Mouse (Mus musculus) layer of hippocampus, adult 9-10 months (tissue): ENCODE results near the gene Olfr1198.

ENCODE experiments used
- DNase-seq: peaks from one replicate; pipeline ENCODE4 v3.0.0; 2022; ENCODE audit warnings: low spot score

Olfr1198 gene

DNA sequence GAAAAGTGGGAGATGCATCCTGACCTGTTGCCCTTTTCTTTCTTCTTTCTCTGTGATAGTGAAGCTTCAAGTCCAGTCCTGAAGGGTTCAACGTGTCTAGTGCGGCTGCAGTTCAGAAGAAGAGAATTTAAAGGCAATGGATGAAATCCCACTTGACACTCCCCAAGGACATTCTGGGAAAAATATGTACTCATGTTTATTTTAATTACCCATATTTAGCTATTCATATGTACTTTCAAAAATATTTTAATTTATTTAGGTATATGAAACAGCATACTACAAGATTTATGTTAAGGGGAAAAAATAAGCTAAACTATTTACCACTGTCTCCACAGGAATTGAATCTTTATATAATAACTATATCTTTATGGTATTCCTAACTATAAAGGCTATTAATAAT, at the start of gene Olfr1198:
TSS of gene Olfr1198 (minus strand) at position 101 of the 400 bp plus-strand sequence.
- no peak for DNase-seq

DNA sequence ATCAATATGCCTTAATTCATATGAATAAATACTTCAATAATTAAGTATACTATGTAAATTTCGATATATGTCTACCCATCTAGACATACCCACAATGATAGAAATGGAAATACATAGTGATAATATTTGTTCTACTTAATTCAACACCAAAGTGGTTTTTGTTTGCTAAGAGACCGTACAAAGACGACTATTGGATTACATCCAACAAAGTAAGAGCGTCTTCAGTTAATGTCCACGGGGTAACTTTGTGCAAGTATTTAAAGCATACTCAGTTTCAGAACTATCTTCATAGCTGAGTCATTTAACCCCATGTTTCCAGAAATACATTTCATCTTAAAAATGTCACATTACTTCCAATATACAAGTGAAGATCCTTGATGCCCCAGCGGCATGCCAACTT, 41.6 kb upstream of the Olfr1198 start, which contains the start of gene Olfr1201:
TSS of gene Olfr1201 (plus strand) at position 301 of the 400 bp plus-strand sequence.
- no peak for DNase-seq

DNA sequence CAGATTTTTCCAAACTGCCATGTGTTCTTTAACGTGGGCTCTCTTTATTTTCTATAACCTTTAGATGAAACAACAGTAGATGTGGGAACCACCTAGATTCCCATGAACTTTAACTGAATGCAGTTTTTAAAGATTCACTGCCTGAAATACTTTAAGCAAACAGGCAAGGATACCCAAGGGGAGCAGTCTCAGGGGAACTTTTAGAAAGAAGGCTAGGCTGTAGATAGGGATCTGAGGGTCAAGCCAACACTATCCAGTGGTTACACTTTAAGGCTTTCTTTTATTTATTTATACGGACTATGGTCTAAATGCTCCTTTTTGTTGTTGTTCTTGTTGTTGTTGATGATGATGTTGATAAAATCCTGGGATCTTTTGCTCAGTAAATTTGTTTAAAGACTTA, 19.2 kb upstream of the Olfr1198 start, which contains the start of gene Olfr1200:
TSS of gene Olfr1200 (minus strand) at position 101 of the 400 bp plus-strand sequence.
- no peak for DNase-seq

DNA sequence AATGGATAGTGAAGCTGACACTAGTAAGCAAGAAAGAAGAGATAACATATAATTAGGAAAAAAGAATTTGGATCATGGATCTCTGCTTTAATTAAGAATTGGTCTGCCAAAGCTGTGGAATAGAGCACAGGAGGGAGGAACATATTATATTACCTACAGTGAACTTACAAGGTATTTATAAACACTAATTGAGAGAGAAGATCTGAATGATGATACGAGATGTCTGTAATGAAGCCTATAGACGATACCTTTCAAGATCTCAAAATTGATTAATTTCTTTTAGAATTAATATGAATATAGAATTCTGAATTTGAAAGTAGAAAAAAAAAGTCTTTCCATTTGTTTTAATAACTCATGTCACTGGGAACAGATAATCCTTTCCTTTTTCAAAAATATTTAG, 9.2 kb upstream of the Olfr1198 start, which contains the start of gene Olfr1199:
TSS of gene Olfr1199 (minus strand) at position 101 of the 400 bp plus-strand sequence.
- no peak for DNase-seq

DNA sequence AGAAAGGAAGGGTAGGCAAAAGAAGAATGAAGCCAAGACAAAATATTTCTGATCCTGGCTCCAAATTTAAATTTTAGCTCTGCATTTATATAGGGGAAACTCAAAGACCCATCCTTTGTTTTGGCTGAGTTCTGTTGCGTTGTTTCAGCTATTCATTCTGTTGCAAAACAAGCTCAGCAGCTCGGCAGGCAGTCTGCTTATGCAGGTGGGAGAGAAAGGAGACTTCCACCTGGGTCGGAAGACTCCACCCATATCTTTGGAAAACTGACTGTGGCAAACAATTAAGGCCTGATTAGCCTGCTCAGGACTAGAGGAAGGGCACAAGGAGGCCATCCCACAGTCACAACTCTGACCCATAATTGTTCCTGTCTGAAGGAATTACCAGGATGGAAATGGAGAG, 7.8 kb downstream of the Olfr1198 start:
- DNase-seq, result no peak

DNA sequence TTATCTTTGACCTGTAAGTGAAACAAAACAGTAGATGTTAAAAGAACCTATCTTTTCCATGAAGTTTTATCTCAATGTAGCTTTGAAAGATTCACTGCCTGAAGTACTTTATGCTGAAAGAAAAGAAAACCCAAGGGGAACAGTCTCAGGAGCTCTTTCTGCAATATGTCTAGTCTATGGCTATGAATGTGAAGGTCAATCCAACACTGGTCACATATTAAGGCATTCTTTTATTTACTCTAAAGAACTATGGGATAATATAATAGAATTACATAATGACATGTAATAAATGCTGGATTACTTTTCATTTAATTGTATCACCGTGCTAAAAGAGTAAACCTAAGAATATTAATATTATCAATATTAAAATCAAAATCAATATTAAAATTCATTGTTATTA, 18.9 kb downstream of the Olfr1198 start, which contains the start of gene Olfr1197:
TSS of gene Olfr1197 (minus strand) at position 101 of the 400 bp plus-strand sequence.
- DNase-seq, result no peak

DNA sequence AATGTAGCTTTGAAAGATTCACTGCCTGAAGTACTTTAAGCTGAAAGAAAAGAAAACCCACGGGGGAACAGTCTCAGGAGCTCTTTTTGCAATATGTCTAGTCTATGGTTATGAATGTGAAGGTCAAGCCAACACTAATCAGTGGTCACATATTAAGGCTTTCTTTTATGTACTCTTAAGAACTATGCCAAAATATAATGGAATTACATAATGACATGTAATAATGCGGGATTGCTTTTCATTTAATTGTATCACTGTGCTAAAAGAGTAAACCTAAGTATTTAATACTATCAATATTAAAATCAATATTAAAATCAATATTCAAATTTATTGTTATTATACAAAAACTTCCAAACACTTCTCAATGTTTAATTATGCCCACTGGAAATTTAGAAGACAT, 46.7 kb downstream of the Olfr1198 start, which contains the start of gene Olfr1196:
TSS of gene Olfr1196 (minus strand) at position 101 of the 400 bp plus-strand sequence.
- no peak for DNase-seq
